Mouse (Mus musculus) bone marrow, adult 2 months (tissue): ENCODE data around the gene Unc13b.

ENCODE experiments used
- CTCF ChIP-seq: fragments of 200-500 bp; IDR thresholded peaks from 2 replicates; pipeline ENCODE4 v1.5.1; 2011; ENCODE audit warnings: low read length, control low read depth; ENCODE audit not compliant: control insufficient read depth, insufficient read depth
- POLR2A ChIP-seq: fragments of 200-500 bp; IDR thresholded peaks from 2 replicates; pipeline ENCODE4 v1.6.1; 2011; ENCODE audit warnings: low read depth, mild to moderate bottlenecking, control low read depth, low read length, borderline replicate concordance; ENCODE audit not compliant: control insufficient read depth

- no peak for TF ChIP-seq POLR2A
- no peak for TF ChIP-seq CTCF
These were observed 226.7 kb downstream of the Unc13b start for GRCm38 (mm10) chr4:43285476-43285875.
